Mouse (Mus musculus) liver, adult (tissue): ENCODE measurements around the gene Iffo2.

ENCODE experiments used
- GATA4 ChIP-seq: IDR thresholded peaks from 2 replicates; pipeline ENCODE4 v1.6.1; 2014; ENCODE audit warnings: mild to moderate bottlenecking, low read length; ENCODE audit not compliant: insufficient replicate concordance

Iffo2 gene

DNA sequence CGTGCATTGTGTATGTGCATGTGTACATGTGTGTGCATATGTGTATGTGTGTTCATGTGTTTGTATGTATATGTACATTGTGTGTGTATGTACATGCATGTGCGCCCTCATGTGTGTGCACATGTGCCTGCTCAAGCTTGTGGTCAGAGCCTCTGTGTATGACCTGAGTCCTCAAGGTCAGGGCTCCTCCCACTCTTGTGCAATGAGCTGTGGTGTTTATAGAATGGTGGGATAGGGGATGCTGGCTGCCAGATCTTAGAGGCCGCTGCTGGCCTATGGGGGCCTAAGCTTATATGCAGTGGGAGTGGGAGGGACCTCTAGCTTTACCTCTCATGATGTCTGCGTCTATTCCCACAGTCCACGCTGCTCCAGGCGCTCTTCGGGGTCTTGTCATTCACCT is 55.4 kb downstream of the Iffo2 start:
- TF ChIP-seq GATA4, result no peak

DNA sequence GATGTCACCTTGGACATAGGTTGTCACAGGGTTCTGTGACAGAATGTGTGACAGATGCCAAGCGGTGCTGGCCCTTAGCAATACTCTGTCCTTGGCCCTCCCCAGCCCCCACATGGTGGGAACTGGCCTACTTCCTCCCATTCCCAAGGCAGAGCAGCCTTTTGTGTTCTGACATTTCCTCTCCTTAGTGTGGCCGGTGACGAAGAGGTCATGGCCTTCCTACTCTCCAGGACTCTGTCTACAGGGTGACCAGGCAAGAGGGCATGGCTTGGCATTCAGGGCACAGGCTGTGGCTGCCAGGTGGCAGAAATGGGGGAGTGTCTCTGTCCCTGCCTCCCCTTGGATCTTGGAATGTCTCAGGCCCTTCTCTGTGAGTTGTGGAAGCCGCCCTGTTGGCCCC is 57.0 kb downstream of the Iffo2 start:
- no peak for TF ChIP-seq GATA4

DNA sequence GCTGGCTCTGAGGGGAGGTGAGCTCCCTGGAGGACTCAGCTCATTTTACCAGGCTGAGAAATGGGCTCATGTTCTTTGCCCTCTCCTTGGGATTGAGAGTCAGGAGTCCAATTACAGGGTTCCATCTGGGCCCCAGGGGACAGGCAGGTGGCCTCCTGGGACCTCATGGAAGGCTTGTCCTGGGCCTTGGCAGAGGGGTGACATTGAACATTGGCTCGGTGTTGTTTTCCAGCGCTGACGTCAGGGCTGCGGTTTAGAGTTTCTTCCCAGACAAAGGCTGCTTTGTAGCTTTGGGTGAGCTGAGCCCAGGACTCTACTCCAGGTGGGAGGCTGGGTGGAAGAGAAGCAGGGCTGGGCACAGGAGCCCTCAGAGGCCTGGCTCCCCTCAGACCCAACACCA is 57.4 kb downstream of the Iffo2 start:
- TF ChIP-seq GATA4, result no peak

- no peak for TF ChIP-seq GATA4
Observed at GRCm38 (mm10) chr4:139589351-139590027, 59.1 kb downstream of the Iffo2 start.

GRCm38 (mm10) chr4:139590446-139590845 is 60.1 kb downstream of the Iffo2 start:
- no peak for TF ChIP-seq GATA4

- TF ChIP-seq GATA4, result no peak
Observed at GRCm38 (mm10) chr4:139592895-139593294, 62.5 kb downstream of the Iffo2 start.

DNA sequence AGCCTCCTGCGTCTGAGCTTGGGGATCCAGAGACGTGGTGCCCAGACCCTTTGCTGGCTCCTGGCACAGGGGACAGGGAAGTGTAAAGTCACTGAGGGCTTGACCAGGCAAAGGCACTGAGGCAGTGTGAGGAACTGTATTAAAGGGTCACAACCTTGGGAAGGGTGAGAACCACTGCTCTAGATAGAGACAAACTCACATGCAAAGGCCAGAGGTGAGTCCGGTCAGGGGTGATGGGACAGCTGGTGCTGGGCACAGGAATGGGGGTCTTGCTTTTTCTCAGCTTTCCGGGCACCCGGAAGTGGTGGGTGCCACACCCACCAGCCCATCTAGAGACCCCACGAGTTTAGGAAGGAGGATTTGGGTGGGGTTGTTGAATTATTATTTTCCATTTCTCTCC is 63.0 kb downstream of the Iffo2 start:
- TF ChIP-seq GATA4, result no peak

DNA sequence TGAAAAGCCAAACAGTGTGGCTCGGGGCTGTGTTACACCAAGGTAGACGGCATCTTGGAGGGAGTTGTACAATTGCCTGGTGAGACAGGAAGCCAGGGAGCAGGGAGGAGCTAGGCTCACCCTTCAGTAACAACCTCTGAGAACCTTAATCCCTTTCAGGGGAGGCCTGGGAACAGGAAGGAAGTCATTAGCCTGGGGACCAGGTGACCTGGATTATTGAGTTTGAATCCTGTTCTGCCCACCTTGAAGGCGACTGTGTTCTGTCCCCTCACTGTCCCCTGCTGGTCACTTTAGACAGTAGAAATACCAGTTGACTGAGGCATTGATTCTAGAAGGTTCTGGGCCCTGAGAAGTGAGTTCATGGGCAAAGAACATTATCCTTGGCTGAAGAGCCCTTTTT is 63.7 kb downstream of the Iffo2 start:
- no peak for TF ChIP-seq GATA4

- TF ChIP-seq GATA4, result no peak
Observed at GRCm38 (mm10) chr4:139596715-139597114, 66.4 kb downstream of the Iffo2 start.

GRCm38 (mm10) chr4:139597286-139598284 is 67.2 kb downstream of the Iffo2 start:
- TF ChIP-seq GATA4, result no peak

DNA sequence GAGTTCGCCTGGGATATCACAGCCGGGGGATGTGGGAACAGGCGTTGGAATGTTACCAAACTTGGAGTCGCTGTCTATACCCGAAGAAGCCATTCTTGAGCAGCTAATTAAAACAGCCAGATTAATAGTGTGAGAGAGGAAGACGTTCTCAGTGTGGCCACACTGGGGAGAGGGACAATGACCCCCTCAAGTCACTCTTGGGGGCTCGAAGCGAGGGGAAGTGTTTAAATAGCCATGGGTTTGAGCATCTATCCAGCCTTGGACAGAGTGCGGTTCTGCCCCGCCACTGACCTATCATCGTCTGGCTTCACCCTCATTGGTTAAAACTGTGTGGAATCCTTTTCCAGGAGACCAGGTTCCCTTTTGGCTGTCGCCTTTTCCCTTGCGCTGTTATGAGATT is 68.0 kb downstream of the Iffo2 start:
- TF ChIP-seq GATA4, result no peak

DNA sequence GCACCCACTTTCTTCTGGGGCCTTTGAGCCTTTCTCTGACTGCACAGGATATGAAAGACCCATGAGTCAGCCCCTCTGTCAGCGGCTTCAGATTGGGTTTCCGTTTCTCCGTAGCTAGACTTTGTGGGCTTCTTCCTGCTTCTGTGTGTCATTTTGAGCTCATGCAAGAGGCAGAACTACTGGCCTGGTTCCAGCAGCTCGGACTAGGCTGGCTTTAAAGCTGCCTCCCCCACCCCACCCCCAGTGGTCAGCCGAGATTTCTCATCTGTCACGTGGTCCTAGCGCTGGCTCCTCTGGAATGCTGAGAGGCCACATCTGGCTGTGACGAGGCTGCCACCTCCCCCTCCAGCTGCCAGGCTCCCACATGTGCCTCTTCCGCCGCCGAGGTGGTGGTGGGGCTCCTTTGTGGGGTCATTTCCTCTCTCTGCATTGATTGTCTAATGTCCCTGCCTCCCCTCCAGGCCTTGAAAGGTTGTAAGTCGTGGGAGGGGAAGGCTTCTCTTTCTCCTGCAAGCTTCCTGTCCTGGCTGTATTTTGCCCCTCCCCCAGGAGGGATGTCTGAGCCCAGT is 68.7 kb downstream of the Iffo2 start:
- no peak; the same call in 1 of the 2 replicates for TF ChIP-seq GATA4

- TF ChIP-seq GATA4, result no peak
Observed at GRCm38 (mm10) chr4:139601519-139602356, 71.4 kb downstream of the Iffo2 start.

DNA sequence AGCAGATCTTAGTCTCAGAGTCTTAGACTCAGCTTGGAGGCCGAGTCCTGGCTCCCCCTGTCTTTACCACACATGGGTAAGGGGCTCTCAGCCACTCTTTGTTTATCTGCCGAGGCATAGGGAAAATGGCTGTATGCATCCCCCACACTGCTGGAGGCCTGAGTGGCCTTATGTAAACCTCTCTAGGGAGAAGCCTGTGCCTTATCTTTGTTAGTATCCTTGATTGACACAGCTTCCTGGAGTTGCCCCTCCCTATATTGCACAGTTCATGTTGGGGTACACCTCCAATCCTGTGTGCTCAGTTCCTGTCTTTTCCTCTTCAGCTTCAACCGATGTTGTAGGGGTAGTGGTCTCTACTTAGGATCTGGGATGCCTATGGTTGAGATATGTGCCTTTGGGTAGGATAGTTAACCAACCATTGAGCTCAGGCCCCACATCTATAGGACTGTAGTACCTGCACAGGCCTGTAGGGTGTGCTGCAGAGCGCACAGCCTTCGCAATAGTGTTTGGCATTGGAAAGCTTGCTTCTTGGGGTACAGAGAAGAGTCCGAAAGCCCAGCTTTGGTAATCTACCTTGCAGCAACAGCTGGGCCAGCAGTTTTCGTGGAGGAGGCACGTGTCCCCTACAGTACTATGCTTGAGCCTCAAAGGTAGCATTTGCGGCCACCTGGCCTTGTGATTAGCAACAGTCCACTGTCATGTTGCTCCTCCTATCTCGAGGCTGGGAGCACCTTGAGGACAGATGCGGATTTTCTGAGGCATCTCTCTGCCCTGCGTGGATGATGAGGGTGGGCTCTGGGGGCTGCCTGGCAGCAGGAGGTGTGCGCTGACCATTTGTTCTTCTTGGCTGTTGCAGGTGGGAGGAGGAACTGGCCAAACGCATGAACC is 72.3 kb downstream of the Iffo2 start, which contains the start of gene Gm21969:
Gene Gm21969, plus strand, starts transcription at position 830 of the 888 bp plus-strand sequence.
- TF ChIP-seq GATA4, result no peak
